Mouse (Mus musculus): ENCODE results near the gene Ech1.
A peak's percentile ranks its signal among the peaks of the same experiment; 100 is the strongest.

The Ech1 gene

GRCm38 (mm10) chr7:28824941-28825685 is at the start of gene Ech1:
Gene Ech1 (plus strand): TSS chr7:28825217.
- DNase-seq, result peak; percentile 87 to 89

DNA sequence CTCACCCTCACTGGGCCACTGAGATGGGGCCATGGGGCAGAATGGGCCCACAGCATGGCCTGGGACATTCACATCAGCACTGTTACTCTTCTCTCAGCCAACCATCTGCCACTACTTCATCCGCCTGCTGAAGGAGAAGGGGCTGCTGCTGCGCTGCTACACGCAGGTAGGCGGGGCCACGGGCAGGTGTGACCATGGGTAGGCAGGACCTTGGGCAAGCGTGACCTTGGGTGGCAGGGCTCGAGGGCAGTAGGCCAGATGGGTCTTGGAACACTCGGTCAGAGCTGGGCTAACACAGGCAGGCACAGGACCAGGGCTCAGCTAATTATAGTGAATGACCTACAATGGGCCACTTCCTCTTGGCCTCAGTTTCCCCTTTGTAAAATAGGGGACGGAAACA is 46.2 kb upstream of the Ech1 start:
- peak in 1 of 2 experiments; percentile 31 for DNase-seq

DNA sequence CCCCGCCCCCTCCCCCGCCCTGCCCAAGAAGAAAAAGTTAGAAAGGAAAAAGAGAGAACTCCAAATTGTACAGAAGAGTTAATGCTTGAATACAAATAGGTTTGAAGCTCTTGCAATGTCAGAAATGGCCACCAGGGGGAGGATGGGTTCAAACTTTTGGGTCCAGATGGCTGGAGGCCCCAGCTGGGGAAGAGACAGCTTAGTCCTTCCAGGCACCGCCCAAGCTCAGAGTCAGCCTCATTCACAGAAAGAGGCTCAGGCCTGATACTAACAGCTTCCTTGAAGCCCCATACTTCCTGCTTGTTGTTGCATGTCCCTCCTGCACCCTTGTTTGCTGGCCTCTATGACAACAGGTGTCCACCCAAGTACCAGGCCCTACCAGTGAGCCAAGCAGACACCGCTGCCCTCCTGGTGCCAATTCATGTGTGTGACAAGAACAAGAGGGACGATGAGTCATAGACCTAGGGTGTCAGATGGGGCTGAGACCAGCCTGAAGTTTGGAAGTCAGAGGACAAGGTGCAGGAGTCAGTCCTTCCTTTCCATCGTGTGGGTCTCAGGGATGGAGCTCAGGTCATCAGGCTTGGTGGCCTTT is 44.9 kb upstream of the Ech1 start:
- peak; percentile 89 to 91 for DNase-seq

- DNase-seq, result peak; percentile 33 to 50
Measured at GRCm38 (mm10) chr7:28780857-28781256, 44.2 kb upstream of the Ech1 start.

- DNase-seq, result no peak
Measured at GRCm38 (mm10) chr7:28781261-28781663, 43.8 kb upstream of the Ech1 start.

DNA sequence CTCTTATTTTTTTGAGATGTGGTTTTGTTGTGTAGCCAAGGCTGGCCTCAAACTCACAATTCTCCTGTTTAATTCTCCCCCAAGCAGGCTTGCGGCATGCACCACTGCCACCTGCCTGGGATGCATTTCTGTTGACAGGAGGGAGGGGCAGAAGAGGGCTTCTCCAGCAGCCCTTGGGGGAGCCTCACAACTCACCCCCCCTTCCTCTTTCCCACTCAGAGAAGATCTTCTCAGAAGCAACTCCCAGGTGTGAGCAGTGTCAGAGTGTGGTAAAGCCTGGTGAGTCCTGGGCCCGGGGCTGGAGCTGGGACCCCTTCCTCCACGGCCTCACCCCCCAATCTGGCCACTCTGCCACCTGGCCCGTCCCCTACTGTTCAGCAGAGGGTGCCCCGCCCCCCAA is 39.9 kb upstream of the Ech1 start:
- no peak for DNase-seq

GRCm38 (mm10) chr7:28787884-28788283 is 37.1 kb upstream of the Ech1 start:
- no peak for DNase-seq

DNA sequence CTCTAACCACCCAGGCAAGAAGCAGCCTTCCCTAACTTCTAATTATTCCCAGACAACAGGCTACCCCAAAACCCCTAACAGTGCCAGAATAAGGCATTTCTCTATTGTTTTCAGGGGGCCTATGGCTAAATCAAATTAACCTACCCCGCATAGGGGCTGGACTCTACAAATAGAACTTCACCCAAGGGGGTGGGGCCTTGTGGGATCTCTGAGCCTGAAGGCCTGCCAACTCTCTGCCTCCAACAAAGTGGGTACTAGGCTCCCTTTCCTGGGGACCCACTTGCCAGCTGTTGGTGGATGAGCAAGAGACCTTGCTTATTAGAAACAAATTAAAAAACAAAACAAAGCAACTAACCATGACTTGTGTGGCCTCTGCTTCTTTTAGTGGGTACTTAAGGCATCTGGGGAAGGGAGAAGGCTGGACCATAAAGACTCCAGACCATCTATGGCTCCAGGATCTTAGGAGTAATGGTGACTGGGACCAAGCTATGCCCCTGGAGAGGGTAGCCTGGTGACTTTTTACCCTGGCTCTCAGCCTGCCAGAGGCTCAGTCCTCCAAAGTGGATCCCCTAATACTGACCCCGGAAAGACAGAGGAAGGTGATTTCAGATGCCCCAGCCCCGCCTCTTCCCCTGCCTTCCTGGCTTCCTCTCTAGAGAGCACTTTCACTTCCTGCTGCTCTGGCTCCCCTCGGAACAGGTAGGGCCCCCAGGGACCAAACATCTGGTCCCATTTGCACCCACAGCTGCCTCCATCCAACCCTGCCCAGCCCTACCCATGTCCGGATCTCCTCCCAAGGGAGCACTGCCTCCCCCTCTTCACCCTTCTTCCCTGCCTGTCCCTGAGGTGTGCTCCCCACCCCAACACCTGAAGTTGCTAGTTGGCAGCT is 36.5 kb upstream of the Ech1 start, which contains the start of gene Rinl:
Rinl (plus strand) TSS at position 663 of the 889 bp plus-strand sequence.
- DNase-seq, result no peak

- DNase-seq, result no peak
Measured at GRCm38 (mm10) chr7:28789235-28789634, 35.8 kb upstream of the Ech1 start.

GRCm38 (mm10) chr7:28790066-28790806 is 34.8 kb upstream of the Ech1 start:
- DNase-seq, result no peak

DNA sequence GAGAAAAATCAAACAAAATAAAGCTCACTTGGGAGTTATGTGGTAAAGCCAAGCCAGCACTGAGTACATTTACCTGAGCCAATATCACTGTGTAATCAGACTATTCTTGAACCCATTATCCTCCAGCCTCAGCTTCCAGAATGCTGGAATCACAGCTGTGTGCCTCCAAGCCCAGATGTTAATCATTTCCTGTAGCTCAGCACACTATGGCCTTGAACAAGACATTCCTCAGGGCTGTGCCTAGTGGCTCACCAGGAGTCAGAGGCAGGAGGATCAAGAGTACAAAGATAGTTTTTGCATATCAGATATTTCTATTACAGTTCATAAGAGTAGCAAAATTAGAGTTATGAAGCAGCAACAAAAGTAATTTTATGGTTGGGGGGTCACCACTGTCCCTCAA is 33.3 kb upstream of the Ech1 start:
- no peak for DNase-seq

DNA sequence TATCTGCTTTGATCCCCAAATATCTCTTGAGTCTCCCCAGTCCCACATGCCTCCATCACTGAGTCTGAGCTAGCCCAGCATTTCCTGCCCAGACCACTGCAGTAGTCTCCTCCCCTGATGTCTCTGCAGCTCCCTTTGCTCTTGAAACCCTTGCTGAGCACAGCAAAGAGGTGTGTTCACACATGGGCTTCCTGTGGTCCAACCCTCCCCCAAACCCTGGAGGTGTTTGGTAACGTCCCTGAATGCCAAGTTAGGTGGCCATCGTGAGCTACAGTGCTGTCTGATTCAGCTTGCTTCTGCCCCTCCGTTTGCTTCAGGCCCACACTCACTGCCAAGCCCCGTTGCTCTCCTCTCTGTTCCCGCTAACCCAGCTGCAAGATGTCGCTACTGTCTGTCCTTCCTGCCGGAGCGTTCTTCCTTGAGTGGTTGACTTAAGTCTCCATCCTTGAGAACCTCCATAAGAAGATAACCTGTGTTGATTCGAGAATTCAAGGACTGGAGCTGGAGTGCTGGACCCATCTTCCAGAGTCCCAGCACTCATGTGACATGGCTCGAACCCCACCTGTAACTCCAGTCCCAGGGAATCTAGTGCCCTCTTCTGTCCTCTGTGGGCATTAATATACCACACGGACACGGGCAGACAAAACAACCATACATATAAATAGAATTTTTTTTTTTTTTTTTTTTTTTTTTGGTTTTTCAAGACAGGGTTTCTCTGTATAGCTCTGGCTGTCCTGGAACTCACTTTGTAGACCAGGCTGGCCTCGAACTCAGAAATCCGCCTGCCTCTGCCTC is 32.4 kb upstream of the Ech1 start:
- no peak for DNase-seq

DNA sequence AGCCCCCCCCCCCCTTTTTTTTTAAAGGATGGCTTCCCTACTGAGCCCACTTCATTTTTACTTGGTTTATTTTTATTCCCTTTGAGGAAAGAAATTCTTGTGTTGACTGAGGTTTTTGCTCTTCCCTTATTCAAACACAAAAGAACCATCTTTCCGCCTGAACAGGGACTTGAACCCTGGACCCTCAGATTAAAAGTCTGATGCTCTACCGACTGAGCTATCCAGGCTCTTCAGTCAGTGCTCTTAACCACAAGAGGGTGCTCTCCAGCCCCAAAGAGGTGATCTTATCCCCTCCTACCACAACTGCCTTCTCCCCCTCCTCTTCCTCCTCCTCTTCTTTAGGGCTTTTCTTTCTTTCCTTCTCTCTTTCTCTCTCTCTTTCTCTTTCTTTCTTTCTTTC is 31.2 kb upstream of the Ech1 start:
- DNase-seq, result no peak

DNA sequence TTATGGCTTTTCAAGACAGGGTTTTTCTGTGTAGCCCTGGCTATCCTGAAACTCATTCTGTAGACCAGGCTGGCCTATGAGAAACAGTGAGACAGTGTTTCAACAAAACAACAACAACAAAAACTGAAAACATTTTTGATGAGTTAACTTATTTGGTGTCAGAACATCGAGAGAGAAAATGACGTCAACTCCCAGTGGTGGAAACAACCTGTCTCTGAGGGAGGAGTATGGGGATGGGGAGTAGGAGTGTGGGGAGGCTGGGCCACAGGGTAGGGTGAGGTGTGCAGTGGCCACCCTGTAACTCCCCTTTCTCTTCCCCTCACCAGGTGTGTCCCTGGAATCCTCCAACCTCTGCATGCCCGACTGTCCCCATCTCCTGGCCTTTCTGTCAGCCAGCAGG is 30.5 kb upstream of the Ech1 start:
- no peak for DNase-seq

DNA sequence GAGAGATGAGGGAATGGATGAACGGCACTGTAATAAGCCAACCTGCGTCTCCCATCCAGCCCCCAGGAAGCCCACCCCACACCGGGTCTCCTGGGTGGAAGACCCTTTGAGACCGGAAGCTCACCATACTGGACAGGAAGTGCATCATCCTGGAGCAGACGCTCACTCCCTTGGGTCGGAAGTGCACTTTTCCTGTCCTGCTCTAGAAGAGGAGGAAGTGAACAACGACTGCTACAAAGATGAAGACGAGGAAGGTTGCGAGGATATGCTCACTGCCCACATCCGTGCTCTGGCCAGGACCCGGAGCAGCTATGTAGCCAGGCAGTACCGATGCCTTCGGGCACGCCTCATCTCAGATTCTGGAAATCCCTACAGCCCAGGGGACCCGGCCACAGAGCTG is 29.2 kb upstream of the Ech1 start:
- no peak for DNase-seq

DNA sequence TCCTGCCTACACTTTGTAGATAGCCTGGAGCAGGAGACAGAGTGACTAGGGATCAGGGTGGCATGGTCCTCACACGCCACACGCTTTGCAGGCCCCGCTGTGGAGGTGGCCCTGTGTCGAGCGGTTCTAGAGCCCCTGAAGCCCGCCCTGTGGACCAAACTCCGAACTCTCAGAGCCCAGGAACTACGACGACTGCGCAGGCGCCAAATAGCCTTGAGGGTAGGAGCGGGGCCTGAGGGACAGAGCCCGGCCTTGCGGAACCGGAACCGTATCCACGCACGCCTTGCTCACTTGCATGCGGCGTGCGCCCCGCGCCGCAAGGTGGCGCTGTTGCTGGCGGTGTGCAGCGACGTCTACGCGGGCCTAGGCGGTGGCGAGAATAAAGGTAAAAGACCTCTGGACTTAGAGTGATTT is 28.4 kb upstream of the Ech1 start:
- DNase-seq, result peak; percentile 80 to 92

GRCm38 (mm10) chr7:28799994-28800393 is 25.0 kb upstream of the Ech1 start:
- DNase-seq, result no peak

DNA sequence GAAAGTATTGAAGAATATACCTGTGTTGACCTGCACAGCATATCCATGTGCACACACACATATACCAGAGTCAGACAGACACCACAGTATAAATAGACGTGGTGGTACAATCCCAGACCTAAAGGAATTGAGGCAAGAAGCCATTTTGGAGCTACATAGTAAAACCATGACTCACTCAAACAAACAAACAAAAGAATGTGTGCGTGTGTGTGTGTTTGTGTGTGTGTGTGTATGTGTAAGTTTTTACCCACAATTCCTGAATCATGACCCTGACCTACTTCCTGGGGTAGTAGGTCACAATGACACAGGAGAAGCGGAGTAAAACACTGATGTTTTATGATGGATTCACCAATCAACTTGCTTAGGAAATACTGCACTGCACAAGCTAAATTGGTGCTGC is 23.6 kb upstream of the Ech1 start:
- no peak for DNase-seq

- DNase-seq, result no peak
Measured at GRCm38 (mm10) chr7:28801901-28802670, 22.9 kb upstream of the Ech1 start.

GRCm38 (mm10) chr7:28802846-28803588 is 22.0 kb upstream of the Ech1 start:
- DNase-seq, result no peak
